Mouse (Mus musculus): ENCODE measurements around the gene Rtn4ip1. TPM values are rescaled to one million over a fixed set of nuclear protein-coding genes. Genes with fewer than 3 reads are reported as not detected.

Rtn4ip1 gene
- 13.4 TPM for total RNA-seq (2023)

DNA sequence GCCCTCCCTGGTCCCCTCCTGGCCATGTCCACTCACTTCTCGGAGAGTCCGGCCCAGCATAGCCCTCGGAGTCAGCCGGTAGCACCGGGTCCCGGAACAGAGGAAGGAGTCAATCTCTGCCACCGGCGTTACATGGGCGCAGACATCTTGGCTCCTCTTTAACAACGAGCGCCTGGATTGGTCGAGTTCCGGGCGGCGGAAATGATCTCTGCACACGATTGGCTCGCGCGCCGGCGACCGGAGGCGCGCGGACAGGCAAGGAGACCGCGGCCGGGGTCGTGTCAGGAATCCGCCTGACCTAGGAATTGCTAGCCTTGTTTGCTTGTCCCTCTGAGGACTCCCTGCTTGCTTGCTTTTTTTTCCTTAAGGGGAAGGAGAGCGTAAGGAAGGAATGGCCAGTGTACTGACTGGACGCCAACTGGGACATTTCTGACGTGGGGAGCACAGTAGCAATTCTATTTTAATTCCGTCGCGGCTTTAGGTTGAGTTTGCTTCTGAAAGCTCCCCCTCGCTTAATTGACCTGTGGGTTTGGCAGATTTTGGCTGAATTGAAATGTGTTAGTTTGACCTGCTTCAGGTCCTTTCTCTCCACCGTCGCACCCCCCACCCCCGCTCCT lies at the start of gene Rtn4ip1, which contains the start of gene Qrsl1:
Gene Rtn4ip1, plus strand, starts transcription at position 230 of the 617 bp plus-strand sequence.
Gene Qrsl1, minus strand, starts transcription at position 168 of the 617 bp plus-strand sequence.

Other genes starting within 250 kb of the Rtn4ip1 start
- gene Qrsl1, start 62 bp upstream of the Rtn4ip1 start, total RNA-seq (2023): 11.2 TPM
- 62.9 TPM for gene Crybg1, start 247.0 kb downstream of the Rtn4ip1 start, total RNA-seq (2023)

All from CD4-positive naive resting alpha-beta T cell, adult 57 days (primary cell).